Comparison of ENCODE assay signal across 14 mouse cellular contexts in genomic region chr2:143990997-143991396, GRCm38 (mm10). TPM values are rescaled to one million over a fixed set of nuclear protein-coding genes. Genes with fewer than 3 reads are reported as not detected.
DNase-seq lines count a peak whose midpoint lies in the region; ATAC-seq and TF ChIP-seq lines count a peak whose summit lies in the region.
"Had no signal": no experiment of that assay in that cellular context is flagged by ENCODE, and none has a peak within 500 bp of the region (broad histone marks: within the 10 kb centered on the region; RNA-seq: fewer than 3 reads in every experiment).

No protein-coding gene starts in this region.

- peaks cover 30% of the 10 kb centered on the region for H3K4me1 ChIP-seq in heart, embryonic 16.5 days (ENCODE audit: control insufficient read depth, insufficient read depth, low read length)
- H3K4me1 ChIP-seq in heart, embryonic 12.5 days (replicated peaks) = peaks cover 30% of the 10 kb centered on the region
- peaks cover 4% of the 10 kb centered on the region; the same call in 1 of the 2 replicates for H3K4me1 ChIP-seq in cerebellum, adult 2 months (ENCODE audit: control insufficient read depth, insufficient read depth, low read length)

- no peak overlapping the region for H3K9ac ChIP-seq in heart, embryonic 16.5 days (ENCODE audit: low read length)
- no peak overlapping the region for H3K9ac ChIP-seq in heart, embryonic 12.5 days
- H3K9ac ChIP-seq: forebrain, postnatal 0 days; heart, embryonic 15.5 days had no signal

- no peak for TF ChIP-seq CTCF in cerebellum, adult 2 months (IDR thresholded peaks at IDR 0.05; ENCODE audit: borderline replicate concordance, insufficient read depth, low read depth, low read length)

- H3K27me3 ChIP-seq in heart, embryonic 16.5 days (ENCODE audit: control insufficient read depth, insufficient read depth, low read length) = no peaks in the 10 kb centered on the region
- H3K27me3 ChIP-seq in heart, embryonic 12.5 days (replicated peaks) = no peaks in the 10 kb centered on the region
- no peaks in the 10 kb centered on the region for H3K27me3 ChIP-seq in cerebellum, adult 2 months (ENCODE audit: control insufficient read depth, insufficient read depth, low read length)
- H3K27me3 ChIP-seq: CH12.LX; heart, embryonic 15.5 days had no signal

- ATAC-seq in heart, embryonic 16.5 days (replicated peaks; ENCODE audit: extremely low read depth, insufficient read depth, low FRiP score) = peak; percentile 65
- ATAC-seq in heart, embryonic 12.5 days (ENCODE audit: insufficient number of reproducible peaks, low FRiP score) = no peak
- ATAC-seq: forebrain, postnatal 0 days; midbrain, embryonic 16.5 days had no signal

- no peak overlapping the region for H3K27ac ChIP-seq in heart, embryonic 16.5 days (ENCODE audit: low read length)
- H3K27ac ChIP-seq in heart, embryonic 12.5 days (ENCODE audit: poor library complexity, severe bottlenecking) = no peak overlapping the region
- no peak overlapping the region for H3K27ac ChIP-seq in cerebellum, adult 2 months (ENCODE audit: insufficient read depth, low read length)
- H3K27ac ChIP-seq: heart, embryonic 15.5 days had no signal

- 0 out of 2 replicates have a peak, but pooled peaks cover 3% of the 10 kb centered on the region for H3K36me3 ChIP-seq in heart, embryonic 16.5 days (ENCODE audit: control insufficient read depth, insufficient read depth)
- peaks cover 18% of the 10 kb centered on the region for H3K36me3 ChIP-seq in heart, embryonic 12.5 days

- no peak for TF ChIP-seq POLR2A in cerebellum, adult 2 months (IDR thresholded peaks at IDR 0.05; ENCODE audit: borderline replicate concordance, insufficient read depth, low read length)

- DNase-seq in retina, postnatal 1 day = peak; percentile 42
- DNase-seq in retina, embryonic 14.5 days (ENCODE audit: low spot score) = no peak
- DNase-seq in kidney, postnatal 4 days = peak; percentile 40 to 64
- DNase-seq in spleen, adult 18-20 months = no peak
- no peak for DNase-seq in cerebellum, adult 2 months
- no peak for DNase-seq in cerebellum, adult 18-20 months
- DNase-seq: adrenal gland, adult 8-10 months; embryo, embryonic 11 days; forebrain, postnatal 0 days had no signal

- no peak overlapping the region for H3K4me3 ChIP-seq in heart, embryonic 16.5 days (ENCODE audit: low read length)
- no peak overlapping the region for H3K4me3 ChIP-seq in heart, embryonic 12.5 days
- H3K4me3 ChIP-seq in cerebellum, adult 2 months (replicated peaks; ENCODE audit: insufficient read depth, low read depth, low read length) = no peak overlapping the region
- H3K4me3 ChIP-seq: heart, embryonic 15.5 days had no signal

- no peaks in the 10 kb centered on the region for H3K9me3 ChIP-seq in heart, embryonic 16.5 days (replicated peaks; ENCODE audit: control insufficient read depth, low read length)
- no peaks in the 10 kb centered on the region for H3K9me3 ChIP-seq in heart, embryonic 12.5 days (replicated peaks)
- H3K9me3 ChIP-seq: heart, embryonic 15.5 days had no signal

- no peak overlapping the region for H3K4me2 ChIP-seq in heart, embryonic 16.5 days (ENCODE audit: low read depth, low read length)
- no peak overlapping the region for H3K4me2 ChIP-seq in heart, embryonic 12.5 days
- H3K4me2 ChIP-seq: heart, embryonic 15.5 days had no signal

- 21% methylated on average over 1 of the region's 1 CpGs for WGBS in heart, embryonic 16.5 days
- 35% methylated on average over 1 of the region's 1 CpGs for WGBS in heart, embryonic 12.5 days
- WGBS in cerebellum, adult 2 months = 14% methylated on average over 1 of the region's 1 CpGs

RNA-seq across cellular contexts. Expression of gene Rrbp1, which starts 20.1 kb away (rescaled TPM):
- polyA plus RNA-seq in heart, embryonic 16.5 days (2015; fragmentation: Nextera tagmentation; extraction: Ambion mirVana) = 52.4 and 59.7 TPM in 2 replicates
- polyA plus RNA-seq in heart, embryonic 12.5 days (2016; fragmentation: Nextera tagmentation; extraction: Ambion mirVana) = 54.8 and 55.0 TPM in 2 replicates
- 65.7 and 76.7 TPM in 2 replicates for polyA plus RNA-seq in cerebellum, adult 2 months (2012; rRNA removed)

RNA-seq across cellular contexts. Expression of gene Banf2, which starts 41.9 kb away (rescaled TPM):
- not detected in 2 replicates for polyA plus RNA-seq in heart, embryonic 16.5 days (2015; fragmentation: Nextera tagmentation; extraction: Ambion mirVana)
- not detected in 2 replicates for polyA plus RNA-seq in heart, embryonic 12.5 days (2016; fragmentation: Nextera tagmentation; extraction: Ambion mirVana)
- polyA plus RNA-seq in cerebellum, adult 2 months (2012; rRNA removed) = not detected in 2 replicates
- polyA plus RNA-seq: forebrain, postnatal 0 days; heart, embryonic 15.5 days; midbrain, embryonic 16.5 days had no signal

Comparison
In these comparisons a context has a peak if more than half of its experiments do, and no peak if none do; other contexts are left out.
1. DNase-seq: peak in retina, postnatal 1 day (single experiment) and kidney, postnatal 4 days (2 of 2); none in retina, embryonic 14.5 days (single experiment), spleen, adult 18-20 months (0 of 2), cerebellum, adult 2 months (0 of 2) and cerebellum, adult 18-20 months (0 of 2).